Mouse (Mus musculus): ENCODE measurements around the gene Siglecg.
A peak's percentile ranks its signal among the peaks of the same experiment; 100 is the strongest.
"Not testable (repeated sequence)": the region's sequence is repeated elsewhere in the genome, so short reads cannot be mapped to it uniquely, and the experiment has no call there.

Siglecg gene

DNA sequence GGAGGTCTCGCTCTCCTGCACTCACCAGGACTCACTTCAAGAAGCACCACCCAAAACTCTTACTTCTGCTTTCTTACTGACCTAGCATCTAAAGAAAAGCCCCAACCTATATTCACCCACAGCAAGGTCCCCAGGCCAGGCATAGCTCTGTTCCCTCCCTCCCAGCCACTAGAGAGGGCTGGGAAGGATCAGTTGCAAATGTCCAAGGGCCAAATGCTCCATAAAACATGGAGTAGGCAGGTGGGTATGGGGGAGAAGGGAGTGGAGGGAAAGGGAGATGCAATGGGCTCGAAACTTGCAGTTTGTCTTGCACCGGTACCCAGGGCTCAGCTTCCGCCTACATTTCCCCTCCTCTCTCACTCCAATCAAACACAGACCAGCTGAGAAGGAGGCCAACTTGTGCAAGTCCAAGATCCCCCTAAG is at the start of gene Siglecg:
Siglecg (plus strand) TSS at position 74 of the 423 bp plus-strand sequence.
- no peak for DNase-seq (ENCODE audit: low read depth, low spot score)

DNA sequence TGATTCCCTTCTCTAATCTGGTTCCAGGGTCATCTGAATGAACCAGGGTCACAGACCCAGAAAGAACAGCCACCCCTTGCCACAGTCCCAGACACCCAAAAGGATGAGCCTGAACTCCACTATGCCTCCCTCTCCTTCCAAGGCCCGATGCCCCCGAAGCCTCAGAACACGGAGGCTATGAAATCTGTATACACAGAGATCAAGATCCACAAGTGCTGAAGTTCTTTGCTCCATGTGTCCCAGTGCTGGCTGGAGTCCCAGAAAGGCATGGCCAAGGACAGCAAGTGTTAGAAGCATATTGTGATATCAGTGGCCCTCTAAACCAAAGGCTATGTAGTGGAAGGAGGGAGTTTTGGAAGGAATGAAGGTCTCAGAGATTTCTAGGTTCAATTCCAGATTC is 49.4 kb upstream of the Siglecg start:
- no peak for DNase-seq (ENCODE audit: low read depth, low spot score)

DNA sequence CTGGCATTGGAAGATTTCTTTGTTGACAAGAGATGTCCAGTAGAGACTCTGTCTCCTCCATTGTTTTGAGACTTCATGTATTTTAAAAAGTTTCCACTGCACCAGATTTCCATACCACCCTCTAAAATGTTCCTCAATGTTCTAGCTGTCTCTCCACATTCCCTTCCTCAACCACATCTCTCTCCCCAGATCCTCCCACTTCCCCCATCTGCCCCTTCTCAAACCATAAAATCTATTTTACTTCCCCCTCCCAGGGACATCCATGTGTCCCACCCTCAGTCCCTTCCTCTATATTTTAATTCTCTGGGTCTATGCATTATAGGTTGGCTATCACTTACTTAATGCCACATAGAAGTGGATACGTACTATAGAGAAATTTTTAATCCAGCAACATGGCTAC is 46.6 kb upstream of the Siglecg start:
- no peak for DNase-seq (ENCODE audit: low read depth, low spot score)

DNA sequence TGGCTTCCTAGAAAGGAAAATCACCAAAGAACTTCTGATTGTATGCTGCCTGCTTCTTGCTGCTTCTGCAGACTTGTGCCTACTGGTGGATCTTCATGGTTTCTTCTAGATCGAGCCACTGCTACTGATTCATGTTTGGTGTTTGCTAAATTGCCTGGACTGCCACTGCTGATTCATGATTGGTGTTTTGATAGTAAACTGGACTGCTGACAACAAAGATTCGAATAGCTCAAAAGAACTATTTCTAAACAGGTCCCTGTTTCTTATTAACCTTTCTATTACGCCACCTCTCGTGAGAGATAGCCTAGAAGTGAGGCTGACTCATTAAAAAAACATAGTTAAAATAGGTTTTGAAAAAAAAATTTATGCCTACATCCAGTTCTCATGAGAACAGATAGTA is 46.0 kb upstream of the Siglecg start:
- no peak for DNase-seq (ENCODE audit: low read depth, low spot score)

DNA sequence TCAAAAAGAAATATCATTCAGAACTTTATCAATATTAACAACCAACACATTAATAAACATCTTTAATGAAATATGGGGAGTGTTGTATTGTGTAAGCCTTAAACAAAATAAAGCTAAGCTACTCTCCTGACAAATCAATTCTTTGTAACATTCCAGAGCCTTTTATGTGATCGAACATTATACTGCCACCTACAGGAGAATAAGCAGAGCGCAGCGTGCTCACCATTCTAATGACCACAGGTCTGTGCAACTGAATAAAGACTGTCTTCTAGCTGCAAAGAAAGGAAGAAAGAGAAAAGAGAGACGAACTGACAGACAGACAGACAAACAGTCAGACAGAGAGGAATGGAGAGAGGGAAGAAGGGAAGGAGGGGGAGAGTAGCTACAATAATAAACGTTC is 29.8 kb upstream of the Siglecg start:
- peak; percentile 67 for DNase-seq (ENCODE audit: low read depth, low spot score)

DNA sequence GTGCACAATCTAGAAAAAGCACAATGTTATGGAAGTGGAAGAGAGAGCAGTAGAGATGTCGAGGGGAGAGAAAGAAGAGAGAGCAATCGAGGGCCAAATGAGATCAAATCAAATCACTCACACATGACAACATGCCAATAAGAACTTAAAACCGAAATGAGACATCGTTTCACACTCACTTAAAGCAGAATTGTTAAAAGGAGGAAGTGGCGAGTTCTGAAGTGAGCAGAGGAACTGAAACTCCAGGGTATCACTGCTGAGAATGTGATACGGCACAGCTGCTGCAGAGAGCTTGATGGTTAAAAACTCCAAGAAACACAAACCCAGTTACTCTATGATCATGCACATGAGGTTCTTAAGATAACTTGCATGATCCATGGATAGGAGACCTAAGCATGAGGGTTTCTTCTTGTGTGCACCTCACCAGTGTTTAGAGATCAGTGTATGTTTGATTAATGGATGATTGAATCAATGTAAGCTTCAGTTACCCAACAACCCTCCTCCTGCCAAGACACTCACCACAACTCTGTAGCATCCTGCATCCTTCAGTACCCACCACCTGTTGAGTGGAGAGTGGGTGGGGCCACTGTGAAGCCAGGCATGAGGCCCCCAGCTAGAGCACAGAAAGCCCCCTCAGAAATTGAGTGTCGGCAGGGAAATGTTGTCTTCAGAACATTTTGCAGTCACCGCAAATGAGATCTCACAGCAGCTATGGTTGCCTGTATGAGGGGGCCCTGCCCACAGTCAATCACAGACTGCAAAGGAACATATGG is 15.5 kb upstream of the Siglecg start:
- no peak for DNase-seq (ENCODE audit: low read depth, low spot score)

DNA sequence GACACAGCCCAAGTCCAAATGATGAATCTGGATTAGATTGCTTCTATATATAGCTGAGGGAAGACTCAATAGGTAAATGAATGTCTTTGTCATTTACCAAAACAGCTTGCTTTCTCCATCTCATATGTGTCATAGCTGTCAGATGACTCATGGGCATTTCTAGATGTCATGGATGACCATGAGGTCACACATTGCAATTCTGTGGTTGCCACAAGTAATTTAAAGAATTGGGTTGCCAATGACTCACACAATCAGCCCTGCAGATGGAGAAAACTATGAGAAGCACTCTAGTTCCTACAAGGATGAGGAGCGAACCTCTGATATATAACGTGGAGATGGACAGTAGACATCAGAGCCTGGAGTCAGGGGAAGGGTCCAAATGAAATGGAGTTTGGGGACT is 8.5 kb upstream of the Siglecg start:
- DNase-seq (ENCODE audit: low read depth, low spot score): no peak

DNA sequence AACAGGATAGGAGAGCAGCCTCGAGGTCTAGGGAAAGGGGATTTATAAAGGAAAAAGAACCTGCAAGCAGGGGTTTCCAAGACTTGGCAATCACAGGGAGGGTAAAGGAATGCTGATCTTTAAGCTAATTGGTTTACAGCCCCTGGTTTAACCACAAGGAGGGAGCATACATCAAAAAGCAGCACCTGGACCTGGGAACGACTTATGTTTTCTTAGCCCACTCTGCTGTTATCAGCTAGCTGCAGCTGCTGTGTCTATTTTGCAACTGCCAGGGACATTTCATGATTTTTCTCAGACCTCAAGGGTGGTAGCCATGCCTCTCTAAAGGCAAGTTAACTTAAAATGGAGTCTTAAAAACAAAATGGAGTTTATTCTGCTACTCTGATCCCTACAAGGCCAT is 5.3 kb upstream of the Siglecg start:
- no peak for DNase-seq (ENCODE audit: low read depth, low spot score)

DNA sequence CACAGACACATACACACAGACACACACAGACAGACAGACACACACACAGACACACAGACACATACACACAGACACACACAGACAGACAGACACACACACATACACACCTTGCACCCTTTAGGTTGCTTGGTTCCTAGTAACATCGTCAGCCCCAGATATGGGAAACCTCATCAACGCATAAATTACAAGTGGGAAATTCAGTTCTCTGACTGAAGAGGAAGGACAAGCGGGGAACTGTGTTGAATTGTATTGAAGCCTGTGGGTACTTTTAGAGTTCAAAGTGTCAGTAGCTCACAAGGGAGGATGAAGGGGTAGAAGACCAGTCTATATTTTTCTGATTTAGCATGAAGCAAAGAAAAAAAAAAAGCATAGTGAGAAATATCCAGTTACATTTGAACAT is 431 bp upstream of the Siglecg start:
- DNase-seq (ENCODE audit: low read depth, low spot score): no peak

DNA sequence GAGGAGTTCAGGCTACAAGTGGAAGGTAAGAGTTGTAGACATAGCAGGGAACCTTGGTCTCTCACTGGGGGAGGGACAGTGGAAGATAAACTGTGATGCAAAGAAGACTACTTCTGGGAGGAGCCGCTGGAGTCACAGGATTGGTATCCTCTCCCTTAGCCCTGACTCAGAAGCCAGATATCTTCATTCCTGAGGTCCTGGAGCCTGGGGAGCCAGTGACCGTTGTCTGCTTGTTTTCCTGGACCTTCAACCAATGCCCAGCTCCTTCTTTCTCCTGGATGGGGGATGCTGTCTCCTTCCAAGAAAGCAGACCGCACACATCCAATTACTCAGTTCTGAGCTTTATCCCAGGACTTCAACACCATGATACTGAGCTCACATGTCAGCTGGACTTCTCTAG is 1.1 kb downstream of the Siglecg start:
- no peak for DNase-seq (ENCODE audit: low read depth, low spot score)

DNA sequence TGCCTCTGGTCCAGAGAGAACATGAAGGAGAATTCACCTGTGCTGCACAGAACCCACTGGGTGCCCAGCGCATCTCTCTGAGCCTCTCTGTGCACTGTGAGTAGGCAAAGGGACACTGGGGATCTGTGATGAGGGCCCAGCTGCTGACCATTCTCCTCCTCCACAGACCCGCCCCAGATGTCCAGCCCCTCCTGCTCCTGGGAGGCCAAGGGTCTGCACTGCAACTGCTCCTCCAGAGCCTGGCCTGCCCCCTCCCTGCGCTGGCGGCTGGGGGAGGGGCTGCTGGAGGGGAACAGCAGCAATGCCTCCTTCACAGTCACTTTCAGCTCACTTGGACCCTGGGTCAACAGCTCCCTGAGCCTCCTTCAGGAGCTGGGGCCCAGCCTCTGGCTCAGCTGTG is 3.7 kb downstream of the Siglecg start:
- DNase-seq (ENCODE audit: low read depth, low spot score): not testable (repeated sequence)

DNA sequence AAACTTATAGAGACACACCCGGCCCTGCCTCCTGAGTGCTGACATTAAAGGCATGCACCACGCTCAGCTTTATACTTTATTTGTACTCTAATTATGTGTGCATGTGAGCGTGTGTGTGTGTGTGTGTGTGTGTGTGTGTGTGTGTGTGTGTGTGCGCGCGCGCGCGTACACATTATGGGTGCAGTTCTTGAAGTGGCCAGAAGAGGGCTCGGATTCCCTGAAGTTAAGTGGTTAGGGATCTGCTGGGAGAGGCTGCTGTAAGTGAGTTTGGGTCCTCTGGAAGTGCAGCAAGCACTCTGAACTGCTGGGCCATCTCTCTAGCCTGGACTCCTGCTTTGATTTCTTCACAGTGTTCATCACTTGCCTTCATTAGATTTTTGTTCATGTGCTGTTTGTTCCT is 9.3 kb downstream of the Siglecg start:
- peak; percentile 84 for DNase-seq (ENCODE audit: low read depth, low spot score)

DNA sequence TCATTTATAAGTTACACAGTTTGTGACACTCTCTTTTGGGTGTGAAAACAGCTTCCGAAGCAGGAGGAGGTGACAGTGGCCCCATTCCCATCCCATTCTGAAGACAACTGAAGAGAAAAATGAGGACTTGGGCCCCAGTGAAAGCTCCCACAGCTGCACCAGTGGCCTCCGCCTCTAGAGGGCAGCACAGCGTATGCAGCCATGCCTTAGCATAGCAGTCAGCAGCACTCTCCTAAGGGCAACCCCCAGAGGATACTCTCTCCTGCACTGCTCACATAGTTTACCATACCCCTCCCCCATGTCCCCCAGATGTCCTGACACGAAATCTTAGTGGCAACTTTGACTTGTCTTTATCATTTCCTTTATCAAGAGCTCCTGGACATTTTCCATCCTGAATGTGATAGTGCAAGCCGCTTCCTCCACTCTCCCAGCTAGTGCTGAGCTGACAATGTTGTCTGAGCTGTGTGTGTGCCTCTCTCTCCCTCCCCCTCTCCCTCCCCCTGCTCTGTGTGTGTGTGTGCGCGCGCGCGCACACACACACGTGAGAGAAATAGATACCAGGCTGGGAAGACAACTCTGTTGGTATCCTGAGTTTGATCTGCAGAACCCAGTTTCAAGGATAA is 15.1 kb downstream of the Siglecg start:
- peak; percentile 91 for DNase-seq (ENCODE audit: low read depth, low spot score)

DNA sequence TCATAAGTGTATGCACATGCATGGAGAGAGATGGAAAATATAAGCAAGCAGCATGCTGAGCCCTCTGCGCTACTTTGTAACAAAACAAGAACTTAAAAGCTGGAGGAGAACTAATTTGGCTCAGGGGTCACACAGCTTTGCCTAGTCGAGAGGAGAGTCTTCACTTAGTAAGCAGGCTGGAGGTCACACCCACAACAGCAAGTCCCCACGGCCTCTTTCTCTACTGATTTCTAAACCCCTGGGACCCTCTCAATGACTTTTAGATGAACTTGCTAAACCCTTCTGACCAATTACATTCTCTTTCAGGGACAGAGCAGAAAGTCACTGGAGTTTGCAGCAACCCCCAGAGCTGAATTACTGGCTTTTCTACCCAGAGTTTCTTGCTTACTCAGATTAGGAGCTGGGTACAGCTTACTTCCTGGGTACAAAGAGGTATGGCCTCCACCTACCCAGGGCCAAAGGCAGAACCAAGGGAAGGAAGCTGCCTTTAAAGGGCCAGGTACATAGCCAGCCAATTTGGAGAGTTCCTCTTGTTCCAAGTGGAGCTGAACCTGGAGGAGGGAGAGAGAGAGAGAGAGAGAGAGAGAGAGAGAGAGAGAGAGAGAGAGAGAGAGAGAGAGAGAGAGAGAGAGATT is 16.1 kb downstream of the Siglecg start:
- no peak for DNase-seq (ENCODE audit: low read depth, low spot score)

DNA sequence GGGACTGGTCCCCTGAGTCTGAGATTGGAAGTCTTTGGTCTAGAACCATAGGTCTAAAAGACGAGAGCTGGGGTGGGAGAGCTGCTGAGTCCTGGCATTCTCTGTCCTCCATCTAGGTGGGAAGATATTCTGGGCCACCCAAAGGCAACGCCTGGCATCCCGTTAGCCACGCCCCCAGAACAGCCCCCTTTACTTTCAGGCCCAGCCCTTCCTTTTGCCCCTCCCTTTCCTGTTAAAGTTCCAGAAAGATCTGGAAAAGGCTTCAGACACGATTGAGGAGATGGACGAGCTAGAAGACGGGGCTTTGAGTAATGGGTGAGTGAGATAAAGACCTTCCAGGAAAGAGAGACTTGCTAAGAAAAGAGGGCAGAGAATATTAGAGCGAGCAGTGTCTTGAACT is 19.4 kb downstream of the Siglecg start, which contains the start of gene Lim2:
Lim2 (plus strand) TSS at position 265 of the 400 bp plus-strand sequence.
- peak; percentile 34 for DNase-seq (ENCODE audit: low read depth, low spot score)

DNA sequence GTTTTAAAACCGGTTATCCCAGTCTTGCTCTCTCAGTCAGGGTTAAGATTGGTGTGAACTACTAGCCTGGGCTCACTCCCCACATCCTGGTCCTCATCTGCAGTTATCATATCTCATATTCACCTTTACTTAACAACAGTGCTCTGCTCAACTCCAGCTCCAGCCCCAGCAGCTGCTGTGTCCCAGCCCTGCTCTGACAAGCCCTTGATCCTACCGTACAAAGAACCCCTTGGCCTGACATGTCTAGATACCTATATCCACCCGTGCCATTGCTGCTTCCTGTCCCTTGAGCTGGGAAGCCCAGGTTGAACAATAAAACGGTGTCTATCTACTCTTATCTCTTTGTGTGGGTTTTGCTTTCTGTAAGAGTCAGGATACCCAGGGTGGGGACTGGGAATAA is 21.5 kb downstream of the Siglecg start:
- DNase-seq (ENCODE audit: low read depth, low spot score): no peak

DNA sequence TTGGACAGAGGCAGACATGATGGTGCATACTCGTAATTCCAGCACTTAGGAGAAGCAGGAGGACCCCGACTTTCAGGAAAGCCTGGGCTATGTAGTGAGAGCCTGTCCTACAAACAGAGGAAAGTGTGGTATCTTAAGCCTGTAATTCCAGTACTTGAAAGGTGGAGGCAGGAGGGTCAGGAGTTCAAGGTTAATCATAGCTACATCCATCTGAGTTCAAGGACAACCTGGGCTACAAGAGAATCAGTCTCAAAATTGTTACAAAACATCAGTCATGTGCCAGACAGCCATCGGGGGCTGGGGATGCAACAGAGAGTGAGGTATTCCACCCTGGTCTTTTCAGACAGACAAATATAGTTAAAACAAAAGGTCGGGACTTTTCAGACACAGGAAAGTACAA is 24.9 kb downstream of the Siglecg start:
- DNase-seq (ENCODE audit: low read depth, low spot score): peak; percentile 53

DNA sequence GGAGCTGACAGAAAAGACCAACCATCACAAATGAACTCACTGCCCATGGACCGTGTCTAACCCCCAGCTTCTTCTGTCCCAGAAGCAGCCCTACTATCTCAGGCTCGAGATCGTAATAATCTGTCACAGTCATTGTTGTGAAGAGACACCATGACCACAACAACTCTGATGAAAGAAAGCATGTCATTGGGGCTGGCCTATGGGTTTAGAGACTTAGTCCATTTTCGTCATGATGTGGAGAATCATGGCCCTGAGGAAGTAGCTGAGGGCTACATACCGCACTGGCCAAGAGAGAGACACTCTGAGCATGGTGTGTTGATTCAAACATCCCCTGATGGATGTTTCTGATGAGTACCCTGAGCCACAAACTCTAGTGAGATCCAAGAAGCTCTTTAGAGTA is 26.7 kb downstream of the Siglecg start:
- no peak for DNase-seq (ENCODE audit: low read depth, low spot score)

DNA sequence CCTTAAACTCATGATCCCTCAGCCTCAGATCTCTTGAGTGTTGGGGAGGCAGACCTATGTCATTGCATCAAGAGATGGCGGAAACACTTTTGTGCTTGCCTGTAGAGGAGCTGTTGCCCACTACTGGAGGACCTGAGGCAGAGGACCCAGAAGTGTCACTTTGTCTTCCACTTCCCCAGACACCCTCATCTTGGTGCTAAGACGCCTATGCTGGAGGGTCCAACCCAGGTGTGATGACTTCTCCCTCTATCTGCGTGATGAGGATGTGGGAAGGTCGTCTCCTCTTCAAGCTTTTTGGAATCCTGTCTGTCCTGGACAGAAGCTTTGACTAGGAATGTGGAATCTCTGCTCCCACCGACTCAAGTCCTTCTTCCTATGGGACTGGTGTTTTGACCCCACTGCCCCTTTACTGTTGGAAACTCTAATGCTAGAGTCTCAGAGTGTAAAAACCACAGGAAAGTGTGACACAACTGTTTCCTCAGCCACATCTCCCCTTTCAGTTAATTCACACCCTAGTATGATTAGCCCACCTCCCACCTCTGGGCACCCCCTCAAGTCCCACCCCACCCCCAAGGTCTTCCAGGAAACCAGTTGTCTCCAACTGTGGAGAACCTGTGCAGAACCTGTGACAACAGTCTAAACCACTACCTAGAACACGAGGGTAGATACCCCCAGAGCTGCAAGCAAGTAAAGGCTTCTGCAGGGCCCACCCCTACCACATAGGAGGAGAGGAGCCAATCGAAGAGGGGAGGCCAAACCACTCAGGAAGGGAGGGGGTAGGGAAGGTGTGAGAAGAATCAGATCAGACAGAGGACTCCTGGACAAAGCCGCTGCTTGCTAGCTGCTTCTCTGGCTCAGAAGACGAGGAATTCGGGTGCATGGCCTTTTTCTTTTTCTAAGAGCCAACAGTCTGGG is 28.6 kb downstream of the Siglecg start, which contains the start of gene Nkg7:
Nkg7 (plus strand) TSS at position 733 of the 915 bp plus-strand sequence.
- DNase-seq (ENCODE audit: low read depth, low spot score): no peak

DNA sequence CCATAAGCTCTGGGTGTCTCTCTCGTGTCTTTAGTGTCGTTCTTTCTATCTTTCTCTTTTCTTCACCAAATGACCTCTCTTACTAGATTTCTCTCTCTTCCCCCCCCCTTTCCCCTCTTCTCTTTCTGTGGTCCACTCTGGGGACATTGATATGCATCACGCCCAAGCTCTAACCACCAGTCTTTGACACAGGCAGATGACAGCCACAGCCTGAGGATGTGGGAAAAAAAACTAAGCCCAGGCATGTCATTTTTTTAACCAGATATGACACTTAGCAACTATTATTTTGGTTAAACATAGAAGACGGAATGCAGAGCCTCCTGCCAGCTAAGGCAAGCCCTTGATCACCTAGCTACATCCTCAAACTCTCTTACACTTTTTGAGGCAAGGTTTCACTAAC is 30.6 kb downstream of the Siglecg start:
- no peak for DNase-seq (ENCODE audit: low read depth, low spot score)

DNA sequence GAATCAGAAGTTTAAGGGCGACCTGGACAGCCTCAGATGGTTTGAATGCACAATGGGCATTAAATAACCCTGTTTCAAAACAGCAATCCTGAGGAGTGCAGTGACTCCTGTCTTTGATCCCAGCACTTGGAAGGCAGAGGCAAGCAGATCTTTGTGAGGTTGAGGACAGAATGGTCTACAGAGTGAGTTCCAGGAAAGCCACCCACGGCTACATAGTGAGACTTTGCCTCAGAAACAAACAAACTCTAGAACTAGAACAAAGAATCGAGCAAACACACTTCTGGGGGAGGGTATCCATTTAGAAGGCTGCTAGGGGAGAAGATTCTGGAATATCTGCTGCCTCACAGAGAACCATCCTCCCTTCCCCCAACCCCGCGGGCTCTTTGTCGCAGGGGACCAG is 32.5 kb downstream of the Siglecg start, which contains the start of gene Cldnd2:
Cldnd2 (plus strand) TSS at position 301 of the 400 bp plus-strand sequence.
- DNase-seq (ENCODE audit: low read depth, low spot score): no peak

DNA sequence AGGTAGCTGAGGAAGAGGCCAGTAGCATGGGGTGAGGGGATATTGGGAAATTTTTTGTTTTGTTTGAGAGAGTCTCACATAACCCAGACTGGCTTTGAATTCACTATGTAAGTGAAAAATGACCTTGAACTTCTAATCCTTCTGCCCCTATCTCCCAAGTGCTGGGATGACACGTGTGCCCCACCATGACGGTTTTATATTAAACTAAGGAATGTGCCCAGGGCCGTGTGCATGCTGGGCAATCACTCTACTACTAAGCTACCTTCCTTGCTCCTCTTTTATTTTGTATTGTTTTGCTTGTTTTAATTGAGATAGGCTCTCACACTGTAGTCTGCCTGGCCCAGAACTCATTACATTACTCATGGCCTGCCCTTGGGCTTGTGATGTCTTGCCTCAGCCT is 33.1 kb downstream of the Siglecg start:
- no peak for DNase-seq (ENCODE audit: low read depth, low spot score)
